Mouse (Mus musculus): ENCODE measurements around the gene Dennd1a.

GRCm38 (mm10) chr2:38108586-38108985 is 178.6 kb downstream of the Dennd1a start:
- TF ChIP-seq CTCF (IDR thresholded peaks at IDR 0.05; ENCODE audit: extremely low read depth, insufficient read depth, insufficient read length, insufficient replicate concordance) (no peak), POLR2A (IDR thresholded peaks at IDR 0.05; ENCODE audit: low read depth, low read length) (no peak)

Measured in spleen, adult 2 months (tissue).